Mouse (Mus musculus) embryonic facial prominence, embryonic 13.5 days (tissue): ENCODE results near the gene 3830406C13Rik. TPM values are rescaled to one million over a fixed set of nuclear protein-coding genes. Genes with fewer than 3 reads are reported as not detected.

Source experiments
- polyA plus RNA-seq: library from polyadenylated mRNA; unstranded; fragments of >200 nt; fragmentation: Nextera tagmentation; extraction: Ambion mirVana; gene quantifications from 2 replicates; pipeline ENCODE4 v1.2.1, GENCODE M21; 2015

The 3830406C13Rik gene
- polyA plus RNA-seq, 1 experiment from 2014 or later: 60.0 TPM

Other genes starting within 250 kb of the 3830406C13Rik start
- 0.17 TPM in 1 of 2 replicates, not detected in the other for gene Gm49355, start 197 bp upstream of the 3830406C13Rik start, polyA plus RNA-seq
- 0.18 and 1.2 TPM in 2 replicates for gene Fezf2, start 64.0 kb downstream of the 3830406C13Rik start, polyA plus RNA-seq